Mouse (Mus musculus) sigmoid colon, adult 10 weeks (tissue): Measurements from ENCODE around the gene 4930578G10Rik. TPM values are rescaled to one million over a fixed set of nuclear protein-coding genes. Genes with fewer than 3 reads are reported as not detected.

Experiments
- polyA plus RNA-seq: library from polyadenylated mRNA; stranded (reverse); fragments of 350-450 nt; fragmentation: Illumina TruSeq; extraction: RNeasy Lipid Tissue Mini Kit (QIAGEN cat#74804); gene quantifications from one replicate; pipeline ENCODE4 v1.2.3, GENCODE M21; 2014; ENCODE audit warnings: low read depth, low replicate concordance

4930578G10Rik gene
- polyA plus RNA-seq = not detected

GRCm38 (mm10) chr4:42735245-42735644 is at the start of gene 4930578G10Rik:
TSS of gene 4930578G10Rik (plus strand) at chr4:42735545.

GRCm38 (mm10) chr4:42756477-42756876 is 21.1 kb downstream of the 4930578G10Rik start, which contains the start of gene Ccl19:
TSS of gene Ccl19 (minus strand) at chr4:42756577.

GRCm38 (mm10) chr4:42773893-42774292 is 38.5 kb downstream of the 4930578G10Rik start, which contains the start of gene Ccl21a:
TSS of gene Ccl21a (minus strand) at chr4:42773993.

GRCm38 (mm10) chr4:42853788-42854187 is 118.4 kb downstream of the 4930578G10Rik start, which contains the start of gene Fam205a1:
TSS of gene Fam205a1 (minus strand) at chr4:42853888.

GRCm38 (mm10) chr4:42856671-42857070 is 121.3 kb downstream of the 4930578G10Rik start, which contains the start of gene Gm12394:
TSS of gene Gm12394 (minus strand) at chr4:42856771.

GRCm38 (mm10) chr4:42874134-42874533 is 138.8 kb downstream of the 4930578G10Rik start, which contains the start of gene Fam205c:
TSS of gene Fam205c (minus strand) at chr4:42874234.

Other genes starting within 250 kb of the 4930578G10Rik start
- not detected for gene Fam205a2, start 207.4 kb upstream of the 4930578G10Rik start, polyA plus RNA-seq
- gene Gm10591, start 123.3 kb upstream of the 4930578G10Rik start, polyA plus RNA-seq = 3.1 TPM
- not detected for gene Gm2564, start 105.8 kb upstream of the 4930578G10Rik start, polyA plus RNA-seq
- gene Ccl27b, start 80.3 kb upstream of the 4930578G10Rik start, polyA plus RNA-seq = not detected
- not detected for gene Il11ra2, start 73.7 kb upstream of the 4930578G10Rik start, polyA plus RNA-seq
- gene Ccl19, start 21.0 kb downstream of the 4930578G10Rik start, polyA plus RNA-seq = not detected
- gene Ccl21a, start 38.4 kb downstream of the 4930578G10Rik start, polyA plus RNA-seq = not detected
- 0.16 TPM for gene Fam205a1, start 118.3 kb downstream of the 4930578G10Rik start, polyA plus RNA-seq
- gene Gm12394, start 121.2 kb downstream of the 4930578G10Rik start, polyA plus RNA-seq = not detected
- not detected for gene Fam205c, start 138.7 kb downstream of the 4930578G10Rik start, polyA plus RNA-seq
- gene Phf24, start 181.1 kb downstream of the 4930578G10Rik start, polyA plus RNA-seq = 1.1 TPM
- 1.2 TPM for gene Dnajb5, start 214.3 kb downstream of the 4930578G10Rik start, polyA plus RNA-seq
- gene 1700022I11Rik, start 234.1 kb downstream of the 4930578G10Rik start, polyA plus RNA-seq = not detected